Mouse (Mus musculus) E14TG2a.4 (cell line): ENCODE results near the gene Epop.
A peak's percentile ranks its signal among the peaks of the same experiment; 100 is the strongest.

ENCODE experiments used
- H3K27me3 ChIP-seq: 2 replicates; pipeline ENCODE4 v1.6.1; 2014; ENCODE audit warnings: low read length, control low read depth; ENCODE audit not compliant: insufficient read depth
- H3K36me3 ChIP-seq: 2 replicates; pipeline ENCODE4 v1.6.1; 2014; ENCODE audit warnings: low read length, control low read depth; ENCODE audit not compliant: insufficient read depth
- H3K4me1 ChIP-seq: replicated peaks from 2 replicates; pipeline ENCODE4 v1.6.1; 2014; ENCODE audit warnings: low read depth, low read length, control low read depth
- H3K4me3 ChIP-seq: replicated peaks from 2 replicates; pipeline ENCODE4 v1.5.1; 2014; ENCODE audit warnings: mild to moderate bottlenecking, low read length
- H3K9me3 ChIP-seq: 2 replicates; pipeline ENCODE4 v1.6.1; 2014; ENCODE audit warnings: low read length, control low read depth
- CTCF ChIP-seq: conservative IDR thresholded peaks from 2 replicates; pipeline ENCODE4 v1.5.1; 2014; ENCODE audit warnings: low read length
- NANOG ChIP-seq: IDR thresholded peaks from 2 replicates; pipeline ENCODE4 v1.6.1; 2014; ENCODE audit warnings: borderline replicate concordance, low read length, mixed read lengths
- POU5F1 ChIP-seq: IDR thresholded peaks from 2 replicates; pipeline ENCODE4 v1.6.1; 2014; ENCODE audit warnings: low read length, borderline replicate concordance

Epop gene

DNA sequence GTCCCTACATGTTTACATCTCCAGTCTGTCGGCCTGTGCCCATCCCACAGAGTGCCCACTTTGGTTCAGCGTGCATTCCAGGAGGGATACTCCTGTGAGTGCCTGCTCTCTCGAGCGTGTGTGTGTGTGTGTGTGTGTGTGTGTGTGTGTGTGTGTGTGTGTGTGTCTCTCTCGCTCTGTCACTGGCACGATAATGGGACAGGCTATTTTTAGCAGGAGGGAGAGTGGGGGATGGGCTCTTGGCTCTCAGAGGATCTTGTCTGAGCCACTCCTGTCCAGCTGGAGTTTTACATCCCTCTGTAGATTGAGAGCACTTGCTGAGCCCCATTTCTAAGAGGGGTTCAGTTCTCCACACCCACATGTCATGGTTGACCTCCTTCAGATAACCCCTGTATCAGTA is 40.3 kb upstream of the Epop start:
- Histone ChIP-seq H3K36me3 (peaks cover 99% of the 10 kb centered on the region), H3K27me3 (no peaks in the 10 kb centered on the region), H3K9me3 (no peaks in the 10 kb centered on the region), H3K4me3 (peak overlapping the region; percentile 90), H3K4me1 (peaks cover 100% of the 10 kb centered on the region)
- TF ChIP-seq CTCF, result no peak
- no peak for TF ChIP-seq NANOG
- no peak for TF ChIP-seq POU5F1

DNA sequence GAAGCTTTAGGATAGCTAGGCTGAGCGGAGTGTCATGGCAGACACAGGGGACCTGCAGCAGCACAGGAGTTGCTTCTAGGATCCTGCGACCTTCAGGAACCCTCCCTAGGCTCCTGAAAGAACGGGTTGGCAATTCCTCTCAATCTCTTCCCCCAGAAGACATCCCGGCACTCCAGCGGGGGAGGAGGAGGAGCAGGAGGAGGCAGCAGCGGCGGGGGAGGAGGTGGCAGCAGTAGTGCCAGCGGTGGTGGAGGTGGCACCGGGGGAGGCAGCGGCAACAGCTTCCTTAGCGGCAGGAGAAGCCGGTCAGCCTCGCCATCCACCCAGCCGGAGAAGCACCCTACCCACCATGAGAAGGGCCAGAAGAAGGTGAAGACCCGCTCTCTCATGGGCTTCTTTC is 39.8 kb upstream of the Epop start:
- peak overlapping the region; percentile 90 for H3K4me3 ChIP-seq
- H3K4me1 ChIP-seq, result peaks cover 96% of the 10 kb centered on the region
- no peaks in the 10 kb centered on the region for H3K9me3 ChIP-seq
- TF ChIP-seq CTCF (no peak), POU5F1 (no peak), NANOG (no peak)
- peaks cover 93% of the 10 kb centered on the region for H3K36me3 ChIP-seq
- H3K27me3 ChIP-seq, result no peaks in the 10 kb centered on the region

DNA sequence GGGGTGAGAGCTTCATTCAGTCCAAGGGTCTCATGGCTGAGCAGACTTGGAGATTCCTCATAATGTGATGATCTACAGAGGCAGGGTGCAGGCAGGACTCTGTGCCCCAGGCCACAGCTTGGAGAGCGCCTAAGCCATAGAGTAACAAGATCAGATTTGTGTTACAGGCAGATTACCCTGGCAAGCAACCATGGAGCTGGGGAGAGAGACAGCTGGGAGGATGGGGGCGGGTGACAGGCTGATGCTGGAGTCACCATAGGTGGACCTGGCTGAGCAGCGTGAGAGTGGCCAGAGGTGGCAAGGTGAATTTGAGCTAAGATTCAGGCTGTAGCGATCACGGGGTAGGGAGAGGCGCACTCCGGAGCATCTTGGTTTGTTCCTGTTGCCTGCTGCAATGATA is 38.7 kb upstream of the Epop start:
- peaks cover 85% of the 10 kb centered on the region for H3K4me1 ChIP-seq
- H3K4me3 ChIP-seq, result peak overlapping the region; percentile 90
- no peaks in the 10 kb centered on the region for H3K27me3 ChIP-seq
- TF ChIP-seq POU5F1, result no peak
- TF ChIP-seq NANOG, result no peak
- TF ChIP-seq CTCF, result no peak
- no peaks in the 10 kb centered on the region for H3K9me3 ChIP-seq
- H3K36me3 ChIP-seq, result peaks cover 82% of the 10 kb centered on the region

DNA sequence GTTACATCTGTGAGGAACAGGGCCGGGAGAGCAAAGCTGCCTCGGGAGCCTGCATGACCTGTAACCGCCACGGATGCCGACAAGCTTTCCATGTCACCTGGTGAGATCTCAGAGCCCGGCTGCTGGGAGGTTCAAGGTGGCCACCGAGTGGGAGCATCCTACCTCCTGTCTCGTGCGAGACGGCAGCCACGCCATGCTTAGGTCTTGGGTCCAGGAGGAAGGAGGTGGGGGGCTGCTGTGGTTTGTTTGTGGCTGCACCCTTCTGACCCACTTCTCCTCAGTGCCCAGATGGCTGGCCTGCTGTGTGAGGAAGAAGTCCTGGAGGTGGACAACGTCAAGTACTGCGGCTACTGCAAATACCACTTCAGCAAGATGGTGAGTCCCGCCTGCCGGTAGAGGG is 37.3 kb upstream of the Epop start:
- Histone ChIP-seq H3K4me1 (peaks cover 71% of the 10 kb centered on the region), H3K4me3 (peak overlapping the region; percentile 90), H3K27me3 (no peaks in the 10 kb centered on the region), H3K36me3 (peaks cover 69% of the 10 kb centered on the region), H3K9me3 (no peaks in the 10 kb centered on the region)
- TF ChIP-seq POU5F1 (no peak), CTCF (no peak), NANOG (no peak)

DNA sequence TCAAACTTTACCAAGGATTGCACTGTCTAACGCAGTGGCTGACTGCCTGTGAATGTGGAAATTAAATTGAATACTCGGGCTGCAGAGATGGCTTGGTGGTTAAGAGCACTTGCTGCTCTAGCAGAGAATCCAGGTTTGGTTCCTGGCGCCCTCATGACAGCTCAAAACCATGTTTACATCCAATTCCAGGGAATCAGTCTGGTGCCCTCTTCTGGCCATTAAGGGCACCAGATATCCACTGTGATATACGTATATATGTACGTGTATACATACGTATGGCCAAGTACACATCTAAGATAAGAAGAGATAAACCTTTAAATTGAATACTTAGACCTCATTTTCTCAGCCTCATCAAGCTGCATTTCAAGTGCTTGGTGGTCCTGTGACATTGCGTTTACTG is 36.7 kb upstream of the Epop start:
- Histone ChIP-seq H3K4me1 (peaks cover 68% of the 10 kb centered on the region), H3K4me3 (peak overlapping the region; percentile 90), H3K36me3 (peaks cover 63% of the 10 kb centered on the region), H3K27me3 (no peaks in the 10 kb centered on the region), H3K9me3 (no peaks in the 10 kb centered on the region)
- peak; percentile 78 for TF ChIP-seq CTCF
- TF ChIP-seq POU5F1, result no peak
- no peak for TF ChIP-seq NANOG

DNA sequence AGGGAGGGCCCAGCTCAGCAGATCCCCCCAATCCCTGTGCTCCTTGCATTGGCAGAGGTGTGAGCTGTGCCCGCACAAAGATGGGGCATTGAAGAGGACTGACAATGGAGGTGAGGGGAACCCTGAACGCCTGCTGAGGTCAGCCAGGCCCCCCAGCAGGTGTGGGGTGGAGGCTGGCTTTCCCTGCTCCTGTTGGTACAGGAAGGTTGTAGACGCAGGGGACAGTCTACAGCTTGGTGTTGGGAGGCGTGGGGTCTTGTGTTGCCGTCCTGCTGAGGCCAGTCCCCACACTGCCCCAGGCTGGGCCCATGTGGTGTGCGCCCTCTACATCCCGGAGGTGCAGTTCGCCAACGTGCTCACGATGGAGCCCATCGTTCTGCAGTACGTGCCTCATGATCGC is 35.9 kb upstream of the Epop start:
- peaks cover 68% of the 10 kb centered on the region for H3K4me1 ChIP-seq
- TF ChIP-seq NANOG, result no peak
- TF ChIP-seq CTCF, result no peak
- no peak for TF ChIP-seq POU5F1
- peak overlapping the region; percentile 90 for H3K4me3 ChIP-seq
- peaks cover 55% of the 10 kb centered on the region for H3K36me3 ChIP-seq
- H3K27me3 ChIP-seq, result no peaks in the 10 kb centered on the region
- no peaks in the 10 kb centered on the region for H3K9me3 ChIP-seq

DNA sequence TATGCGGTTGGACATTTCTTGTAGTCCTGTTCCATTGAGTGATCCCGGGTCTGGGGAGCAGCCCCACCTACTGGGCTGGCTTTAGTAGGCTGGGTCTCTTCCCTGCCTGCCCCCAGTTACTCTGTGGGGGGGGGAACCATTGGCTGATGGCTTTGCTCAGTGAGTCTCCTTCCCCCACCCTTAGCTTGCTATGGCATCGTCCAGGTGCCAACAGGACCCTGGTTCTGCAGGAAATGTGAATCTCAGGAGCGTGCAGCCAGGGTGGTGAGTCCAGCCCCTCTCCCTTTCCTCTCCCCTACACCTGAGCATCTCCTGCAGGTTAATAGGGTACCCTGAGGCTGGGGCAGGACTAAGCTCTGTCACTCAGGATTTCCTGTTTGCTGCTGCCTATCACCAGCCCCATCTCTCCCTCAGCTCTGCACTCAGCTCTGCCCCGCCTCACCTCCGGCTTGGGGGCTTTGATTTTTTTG is 35.3 kb upstream of the Epop start:
- no peaks in the 10 kb centered on the region for H3K9me3 ChIP-seq
- peak; percentile 13 for TF ChIP-seq CTCF
- TF ChIP-seq POU5F1, result no peak
- peaks cover 49% of the 10 kb centered on the region for H3K36me3 ChIP-seq
- no peaks in the 10 kb centered on the region for H3K27me3 ChIP-seq
- peak overlapping the region; percentile 90 for H3K4me3 ChIP-seq
- H3K4me1 ChIP-seq, result peaks cover 62% of the 10 kb centered on the region

DNA sequence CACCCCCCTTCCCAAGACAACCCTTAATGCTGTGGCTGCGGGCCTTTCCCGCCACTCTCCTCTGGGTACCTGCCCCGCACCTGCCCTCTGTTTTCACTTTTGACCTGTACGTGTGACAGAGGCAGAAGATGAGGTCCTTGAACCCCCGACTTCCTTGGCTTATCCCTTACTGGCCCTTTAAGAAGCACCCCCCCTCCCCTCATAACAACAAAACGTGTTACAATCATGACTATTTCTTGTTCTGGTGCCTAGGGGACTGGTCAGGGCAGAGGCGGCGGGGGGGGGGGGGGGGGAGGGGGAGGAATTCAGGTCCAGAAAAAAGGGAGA is 34.8 kb upstream of the Epop start:
- H3K4me3 ChIP-seq, result peak overlapping the region; percentile 90
- no peaks in the 10 kb centered on the region for H3K9me3 ChIP-seq
- peaks cover 60% of the 10 kb centered on the region for H3K4me1 ChIP-seq
- peaks cover 44% of the 10 kb centered on the region for H3K36me3 ChIP-seq
- TF ChIP-seq CTCF, result no peak
- no peak for TF ChIP-seq NANOG
- no peaks in the 10 kb centered on the region for H3K27me3 ChIP-seq

DNA sequence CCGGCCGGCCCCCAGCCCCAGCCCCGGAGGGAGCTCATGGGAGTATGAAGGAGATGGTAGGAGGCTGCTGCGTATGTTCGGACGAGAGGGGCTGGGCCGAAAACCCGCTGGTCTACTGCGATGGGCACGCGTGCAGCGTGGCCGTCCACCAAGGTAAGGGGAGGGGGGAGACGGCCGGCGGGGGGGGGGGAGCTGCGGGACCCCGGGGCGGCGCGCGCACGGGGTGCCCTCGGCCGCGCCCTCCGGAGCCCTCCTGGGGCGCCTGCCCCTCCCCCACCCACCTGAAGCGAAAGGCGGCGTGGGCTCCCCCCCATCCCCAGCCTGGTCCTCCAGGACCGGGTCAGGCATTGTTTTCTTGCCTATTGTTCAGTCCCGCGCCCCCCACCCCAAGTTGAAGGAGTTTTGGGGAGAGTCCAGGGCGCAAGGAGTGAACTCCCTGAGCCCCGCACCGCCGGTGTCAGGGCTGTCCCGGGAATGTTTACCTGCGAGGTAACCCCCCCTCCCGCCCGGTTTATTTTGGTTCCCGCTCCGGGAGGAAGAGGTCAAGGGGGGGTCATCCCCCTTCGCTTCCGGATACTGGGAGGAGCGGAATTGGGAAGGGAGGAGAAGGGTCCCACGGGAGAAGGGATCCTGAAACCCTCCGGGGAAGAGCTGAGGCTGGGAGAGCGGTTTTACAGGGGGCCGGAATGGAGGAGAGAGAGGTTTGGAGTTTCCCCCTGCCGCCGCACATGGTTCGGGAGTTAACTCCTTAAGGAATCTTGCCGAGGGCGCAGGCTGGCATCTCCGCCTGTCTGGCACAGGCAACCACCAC is 34.2 kb upstream of the Epop start:
- Histone ChIP-seq H3K27me3 (no peaks in the 10 kb centered on the region), H3K9me3 (no peaks in the 10 kb centered on the region), H3K4me1 (peaks cover 60% of the 10 kb centered on the region), H3K36me3 (peaks cover 43% of the 10 kb centered on the region), H3K4me3 (peak overlapping the region; percentile 90)
- TF ChIP-seq NANOG, result no peak
- TF ChIP-seq POU5F1, result no peak
- TF ChIP-seq CTCF, result no peak
